Mouse (Mus musculus) ES-E14 (cell line): ENCODE results near the gene Tarsl2.

Source experiments
- CHD2 ChIP-seq: IDR thresholded peaks from 2 replicates; pipeline ENCODE4 v1.6.1; 2014; ENCODE audit warnings: mild to moderate bottlenecking, low read depth, low read length, inconsistent platforms
- HCFC1 ChIP-seq: IDR thresholded peaks from 2 replicates; pipeline ENCODE4 v1.6.1; 2012; ENCODE audit warnings: low read length, inconsistent platforms, borderline replicate concordance; ENCODE audit not compliant: insufficient read depth
- MAFK ChIP-seq: IDR thresholded peaks from 2 replicates; pipeline ENCODE4 v1.6.1; 2014; ENCODE audit warnings: mild to moderate bottlenecking, low read depth, low read length, inconsistent platforms; ENCODE audit not compliant: insufficient read depth
- ZC3H11A ChIP-seq: IDR thresholded peaks from 2 replicates; pipeline ENCODE4 v1.6.1; 2012; ENCODE audit warnings: low read depth, mild to moderate bottlenecking, inconsistent platforms, low read length, borderline replicate concordance
- ZNF384 ChIP-seq: IDR thresholded peaks from 2 replicates; pipeline ENCODE4 v1.6.1; 2012; ENCODE audit warnings: low read depth, low read length, inconsistent platforms

GRCm38 (mm10) chr7:65713782-65714181 lies 69.1 kb downstream of the Tarsl2 start:
- TF ChIP-seq MAFK = no peak
- no peak for TF ChIP-seq ZC3H11A
- TF ChIP-seq HCFC1 = no peak
- TF ChIP-seq ZNF384 = no peak
- TF ChIP-seq CHD2 = no peak
